Mouse (Mus musculus) liver, embryonic 14.5 days (tissue): ENCODE results near the gene Tubal3. TPM values are rescaled to one million over a fixed set of nuclear protein-coding genes. Genes with fewer than 3 reads are reported as not detected.

Experiments used
- ATAC-seq: fragments of 200-750 bp; cut with Nextera tagmentation; 2 replicates; pipeline ENCODE4 v1.8.0; 2017; ENCODE audit warnings: moderate number of reproducible peaks, mild to moderate bottlenecking, moderate library complexity; ENCODE audit not compliant: insufficient read depth
- DNase-seq, 3 experiments: peaks; one replicate each; pipeline ENCODE4 v3.0.0-alpha.2; 2012 to 2013; ENCODE audit warnings: low read depth in 3 of 3, low spot score in 3 of 3
- H3K27ac ChIP-seq: fragments of 300-500 bp; sonication (generic); 2 replicates; pipeline ENCODE4 v1.5.1; 2014; ENCODE audit warnings: moderate library complexity, mild to moderate bottlenecking, control low read depth, inconsistent platforms
- H3K27me3 ChIP-seq: fragments of 300-500 bp; sonication (generic); 2 replicates; pipeline ENCODE4 v1.6.1; 2014; ENCODE audit warnings: mild to moderate bottlenecking, low read length, moderate library complexity; ENCODE audit not compliant: control insufficient read depth, insufficient read depth
- H3K36me3 ChIP-seq: fragments of 300-500 bp; sonication (generic); replicated peaks from 2 replicates; pipeline ENCODE4 v1.6.1; 2014; ENCODE audit warnings: low read depth; ENCODE audit not compliant: control insufficient read depth, insufficient read depth
- H3K4me1 ChIP-seq, 2 experiments: fragments of 200-500 bp in 1 of 2; fragments of 300-500 bp in 1 of 2; sonication (generic) in 1 of 2; replicated peaks; 2 replicates each; pipeline ENCODE4 v1.6.1; 2012 to 2014; ENCODE audit warnings: antibody characterized with exemption in 1 of 2, inconsistent platforms in 1 of 2, low read length in 1 of 2; ENCODE audit not compliant: control insufficient read depth in 2 of 2, insufficient read depth in 2 of 2
- H3K4me2 ChIP-seq: fragments of 300-500 bp; sonication (generic); 2 replicates; pipeline ENCODE4 v1.6.1; 2014; ENCODE audit warnings: low read depth, mild to moderate bottlenecking, control low read depth, moderate library complexity
- H3K4me3 ChIP-seq, 2 experiments: fragments of 200-500 bp in 1 of 2; fragments of 300-500 bp in 1 of 2; sonication (generic) in 1 of 2; 2 replicates each; pipeline ENCODE4 v1.5.1; 2012 to 2014; ENCODE audit warnings: low read depth in 2 of 2, low read length in 2 of 2, mild to moderate bottlenecking in 2 of 2, control low read depth in 1 of 2, inconsistent platforms in 1 of 2, moderate library complexity in 1 of 2; ENCODE audit not compliant: insufficient read depth in 1 of 2
- H3K9ac ChIP-seq: fragments of 300-500 bp; sonication (generic); replicated peaks from 2 replicates; pipeline ENCODE4 v1.6.1; 2014; ENCODE audit warnings: mild to moderate bottlenecking, control low read depth, moderate library complexity
- H3K9me3 ChIP-seq: fragments of 300-500 bp; sonication (generic); 2 replicates; pipeline ENCODE4 v1.6.1; 2016; ENCODE audit warnings: low read length, mixed read lengths; ENCODE audit not compliant: control insufficient read depth
- CTCF ChIP-seq: IDR thresholded peaks from 2 replicates; pipeline ENCODE4 v1.5.1; 2016; ENCODE audit warnings: antibody characterized with exemption, low read depth, control low read depth
- EP300 ChIP-seq: IDR thresholded peaks from 2 replicates; pipeline ENCODE4 v1.6.1; 2016; ENCODE audit warnings: antibody characterized with exemption, low read depth
- WGBS: fragments of 180-500 bp; shearing (Covaris S2); extraction: QIAGEN DNeasy Blood & Tissue Kit; methylation state at CpG from one replicate; pipeline ENCODE4 v1.1.7; 2014; ENCODE audit not compliant: insufficient replicate concordance; 5-methylcytosine and 5-hydroxymethylcytosine counted together
- microRNA-seq: library from miRNA; unstranded; fragments of <30 nt; microRNA quantifications from one replicate; pipeline ENCODE4, GENCODE M21; 2016
- polyA plus RNA-seq, 2 experiments: library from polyadenylated mRNA; depleted of rRNA in 1 of 2; stranded (reverse) in 1 of 2; unstranded in 1 of 2; fragments of >200 nt; fragmentation: Nextera tagmentation in 1 of 2; extraction: Ambion mirVana in 1 of 2; gene quantifications; 2 replicates each; pipeline versions ENCODE4 v1.2.1 to v1.2.3; 2012 to 2014

Tubal3 gene
- polyA plus RNA-seq, 2 experiments: not detected

DNA sequence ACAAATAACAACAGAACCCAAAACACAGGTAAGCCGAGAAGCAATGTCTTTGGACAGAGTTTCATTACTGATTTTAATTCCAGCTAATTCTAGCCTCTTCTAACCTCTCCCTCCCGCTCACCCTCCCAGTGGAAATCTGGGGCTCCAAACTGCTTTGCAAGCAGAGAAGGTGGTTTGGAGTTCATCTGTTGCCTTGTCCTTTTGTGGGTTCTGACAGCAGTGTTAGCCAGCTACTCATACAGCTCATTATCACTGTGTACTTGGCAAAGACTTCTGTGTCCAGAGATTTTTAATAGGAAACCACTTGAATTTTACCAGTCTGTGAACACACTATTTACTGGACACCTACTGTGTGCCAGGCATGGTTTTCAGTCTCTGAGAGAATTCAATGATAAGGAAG lies 27.2 kb downstream of the Tubal3 start, which contains the start of gene Ucn3:
Gene Ucn3 (minus strand): TSS at position 101 of the 400 bp plus-strand sequence.
- Histone ChIP-seq H3K9me3 (no peaks in the 10 kb centered on the region), H3K36me3 (no peaks in the 10 kb centered on the region), H3K4me3 (no peak within 1 kb of the TSS), H3K9ac (no peak within 1 kb of the TSS), H3K4me2 (no peak within 1 kb of the TSS), H3K27ac (no peak within 1 kb of the TSS), H3K4me1 (no peaks in the 10 kb centered on the region), H3K27me3 (no peaks in the 10 kb centered on the region)
- TF ChIP-seq EP300: no peak
- no peak for TF ChIP-seq CTCF
- ATAC-seq: no peak
- no peak for DNase-seq
- 65% methylated on average over 2 of the region's 2 CpGs for WGBS

DNA sequence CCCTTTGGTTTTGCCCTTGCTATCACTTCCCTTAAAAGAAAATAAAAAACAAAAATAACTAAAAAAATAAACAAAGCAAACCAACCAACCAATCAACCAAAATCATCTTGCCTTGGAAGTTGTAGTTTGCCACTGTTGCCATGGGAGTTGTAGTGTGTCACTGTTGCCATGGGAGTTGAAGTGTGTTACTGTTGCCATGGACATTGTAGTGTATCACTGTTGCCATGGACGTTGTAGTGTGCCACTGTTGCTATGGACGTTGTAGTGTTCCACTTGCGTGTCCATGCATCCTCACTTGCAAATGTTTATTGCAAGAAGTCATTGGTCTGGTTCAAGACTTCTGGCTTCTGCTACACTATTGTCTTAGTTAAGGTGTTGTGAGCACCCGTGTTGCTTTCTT lies 29.2 kb downstream of the Tubal3 start:
- Histone ChIP-seq H3K9ac (no peak overlapping the region), H3K4me3 (no peak overlapping the region), H3K27ac (no peak overlapping the region), H3K4me2 (no peak overlapping the region), H3K36me3 (no peaks in the 10 kb centered on the region), H3K4me1 (no peaks in the 10 kb centered on the region), H3K9me3 (no peaks in the 10 kb centered on the region), H3K27me3 (no peaks in the 10 kb centered on the region)
- no peak for ATAC-seq
- TF ChIP-seq CTCF (no peak), EP300 (no peak)
- 54% methylated on average over 4 of the region's 4 CpGs for WGBS
- DNase-seq: no peak

DNA sequence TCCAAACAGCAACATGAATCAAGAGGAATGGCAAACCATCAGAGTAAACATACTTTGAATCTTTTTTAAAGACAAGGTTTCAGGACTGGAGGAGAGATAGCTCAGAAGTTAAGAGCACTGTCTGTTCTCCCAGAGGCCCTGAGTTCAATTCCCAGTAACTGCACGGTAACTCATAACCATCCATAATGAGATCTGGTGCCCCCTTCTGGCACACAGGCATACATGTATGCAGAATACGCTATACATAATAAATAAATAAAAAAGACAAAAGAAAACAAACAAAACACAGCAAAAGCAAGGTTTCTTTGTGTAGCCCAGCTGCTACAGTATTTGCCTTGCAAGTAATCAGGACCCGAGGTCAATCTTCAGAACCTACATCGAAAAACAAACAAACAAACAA lies 31.4 kb downstream of the Tubal3 start:
- no peaks in the 10 kb centered on the region for H3K9me3 ChIP-seq
- no peak overlapping the region for H3K4me2 ChIP-seq
- H3K4me1 ChIP-seq: no peaks in the 10 kb centered on the region
- no peak for ATAC-seq
- WGBS: 63% methylated on average over 4 of the region's 4 CpGs
- H3K27me3 ChIP-seq: no peaks in the 10 kb centered on the region
- H3K36me3 ChIP-seq: no peaks in the 10 kb centered on the region
- TF ChIP-seq CTCF (peak; percentile 10; the same call in 1 of the 2 replicates), EP300 (no peak)
- no peak overlapping the region for H3K4me3 ChIP-seq
- no peak overlapping the region for H3K27ac ChIP-seq
- DNase-seq: no peak
- no peak overlapping the region for H3K9ac ChIP-seq

DNA sequence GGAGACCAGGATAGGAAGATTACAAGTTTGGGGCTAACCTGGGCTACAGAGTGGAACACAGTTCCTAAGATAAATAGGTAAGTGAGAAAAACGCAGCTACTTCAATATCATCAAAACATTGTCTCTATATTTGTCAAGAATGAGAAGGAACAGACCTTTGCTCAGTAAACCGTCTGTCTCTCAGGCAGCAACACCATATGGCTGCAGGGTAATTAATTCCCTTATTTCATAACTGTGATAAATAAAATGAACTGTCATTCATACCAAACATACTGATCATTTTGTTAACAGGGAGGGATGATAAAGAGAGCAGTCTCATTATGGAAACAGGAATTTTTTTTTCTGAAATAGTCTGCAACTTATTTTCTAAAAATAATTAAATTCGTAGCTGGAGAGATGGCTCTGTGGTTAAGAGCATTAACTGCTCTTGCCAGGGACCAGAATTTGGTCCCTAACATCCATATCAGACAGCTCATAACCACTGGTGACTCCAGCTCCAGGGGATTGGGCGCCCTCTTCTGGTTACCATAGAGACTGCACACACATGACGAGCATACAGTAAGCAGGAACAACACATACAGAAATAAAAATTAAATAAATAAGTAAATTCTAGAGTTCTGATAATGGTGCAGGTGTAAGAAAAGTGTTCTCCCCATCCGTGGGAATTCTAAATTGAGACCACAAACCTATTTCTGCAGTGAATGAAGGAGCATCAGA lies 33.3 kb downstream of the Tubal3 start:
- Histone ChIP-seq H3K4me2 (no peak overlapping the region), H3K4me1 (no peaks in the 10 kb centered on the region), H3K27ac (no peak overlapping the region), H3K9ac (no peak overlapping the region), H3K4me3 (no peak overlapping the region), H3K27me3 (no peaks in the 10 kb centered on the region), H3K36me3 (no peaks in the 10 kb centered on the region), H3K9me3 (no peaks in the 10 kb centered on the region)
- WGBS: 56% methylated on average over 6 of the region's 6 CpGs
- ATAC-seq (no peak), DNase-seq (no peak)
- peak; percentile 51 for TF ChIP-seq CTCF
- no peak for TF ChIP-seq EP300

DNA sequence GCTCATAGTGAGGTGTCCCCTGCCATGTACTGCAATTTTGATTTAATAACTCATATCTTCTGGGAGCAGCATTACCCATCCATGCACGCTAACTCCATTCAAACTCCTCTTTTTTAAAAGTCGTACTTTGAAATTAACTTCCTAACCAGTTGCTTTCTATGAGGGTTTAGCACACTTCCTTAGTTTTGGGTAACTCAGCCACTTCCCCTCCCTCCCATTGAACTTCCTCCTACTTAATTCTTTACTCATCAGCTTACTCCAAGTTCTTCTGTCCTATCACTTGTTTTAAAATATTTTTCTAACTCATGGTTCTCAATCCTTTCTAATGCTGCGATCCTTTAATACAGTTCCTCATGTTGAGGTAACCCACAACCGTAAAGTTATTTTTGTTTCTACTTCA lies 50.8 kb downstream of the Tubal3 start:
- WGBS: 53% methylated on average over 4 of the region's 4 CpGs
- no peak overlapping the region for H3K4me3 ChIP-seq

More for the DNA sequence above, 50.8 kb downstream of the Tubal3 start:
- H3K4me1 ChIP-seq: no peaks in the 10 kb centered on the region
- no peaks in the 10 kb centered on the region for H3K9me3 ChIP-seq
- no peak overlapping the region for H3K9ac ChIP-seq
- H3K4me2 ChIP-seq: no peak overlapping the region
- no peak for DNase-seq
- no peak for ATAC-seq
- H3K27me3 ChIP-seq: no peaks in the 10 kb centered on the region
- H3K27ac ChIP-seq: no peak overlapping the region
- H3K36me3 ChIP-seq: no peaks in the 10 kb centered on the region
- TF ChIP-seq CTCF (no peak), EP300 (no peak)

Small RNA genes lying within 50 kb of the gene (microRNA-seq; reads per million reads assigned to microRNA genes)
- gene Gm22460: not detected

Other genes starting within 250 kb of the Tubal3 start
- 0.03 TPM in 1 of 2 replicates, not detected in the other for gene Calml3, start 114.0 kb upstream of the Tubal3 start, polyA plus RNA-seq (2012; rRNA removed)
- not detected in 2 replicates for gene Calml3, start 114.0 kb upstream of the Tubal3 start, polyA plus RNA-seq (2014; fragmentation: Nextera tagmentation; extraction: Ambion mirVana)
- not detected in 2 replicates for gene Calm4, start 80.5 kb upstream of the Tubal3 start, polyA plus RNA-seq (2012; rRNA removed)
- gene Calm4, start 80.5 kb upstream of the Tubal3 start, polyA plus RNA-seq (2014; fragmentation: Nextera tagmentation; extraction: Ambion mirVana): not detected in 2 replicates
- gene Calm5, start 64.1 kb upstream of the Tubal3 start, polyA plus RNA-seq (2012; rRNA removed): not detected in 2 replicates
- gene Calm5, start 64.1 kb upstream of the Tubal3 start, polyA plus RNA-seq (2014; fragmentation: Nextera tagmentation; extraction: Ambion mirVana): not detected in 2 replicates
- 19.1 and 23.5 TPM in 2 replicates for gene Net1, start 54 bp upstream of the Tubal3 start, polyA plus RNA-seq (2012; rRNA removed)
- gene Net1, start 54 bp upstream of the Tubal3 start, polyA plus RNA-seq (2014; fragmentation: Nextera tagmentation; extraction: Ambion mirVana): 39.4 and 42.9 TPM in 2 replicates
- 0.03 TPM in 1 of 2 replicates, not detected in the other for gene Ucn3, start 27.1 kb downstream of the Tubal3 start, polyA plus RNA-seq (2012; rRNA removed)
- not detected in 2 replicates for gene Ucn3, start 27.1 kb downstream of the Tubal3 start, polyA plus RNA-seq (2014; fragmentation: Nextera tagmentation; extraction: Ambion mirVana)
- 0.32 and 0.56 TPM in 2 replicates for gene Akr1c14, start 130.7 kb downstream of the Tubal3 start, polyA plus RNA-seq (2012; rRNA removed)
- 1.4 and 1.8 TPM in 2 replicates for gene Akr1c14, start 130.7 kb downstream of the Tubal3 start, polyA plus RNA-seq (2014; fragmentation: Nextera tagmentation; extraction: Ambion mirVana)
- 0.12 and 0.18 TPM in 2 replicates for gene Akr1c18, start 232.4 kb downstream of the Tubal3 start, polyA plus RNA-seq (2012; rRNA removed)
- gene Akr1c18, start 232.4 kb downstream of the Tubal3 start, polyA plus RNA-seq (2014; fragmentation: Nextera tagmentation; extraction: Ambion mirVana): 0.90 and 1.2 TPM in 2 replicates